Mouse (Mus musculus): ENCODE data around the gene Ahcyl2.
A peak's percentile ranks its signal among the peaks of the same experiment; 100 is the strongest.
"Not testable (repeated sequence)": the region's sequence is repeated elsewhere in the genome, so short reads cannot be mapped to it uniquely, and the experiment has no call there.

Ahcyl2 gene

GRCm38 (mm10) chr6:29767813-29768660, at the start of gene Ahcyl2:
Gene Ahcyl2 (plus strand): TSS chr6:29768011.
- DNase-seq (ENCODE audit: low spot score), result peak; percentile 98

GRCm38 (mm10) chr6:29718894-29719329, 48.9 kb upstream of the Ahcyl2 start:
- peak; percentile 7 for DNase-seq (ENCODE audit: low spot score)

- DNase-seq (ENCODE audit: low spot score), result no peak
Measured at GRCm38 (mm10) chr6:29721890-29722289, 45.9 kb upstream of the Ahcyl2 start.

GRCm38 (mm10) chr6:29726576-29727200, 41.1 kb upstream of the Ahcyl2 start:
- no peak for DNase-seq (ENCODE audit: low spot score)

- DNase-seq (ENCODE audit: low spot score), result no peak
Measured at GRCm38 (mm10) chr6:29728035-29728434, 39.8 kb upstream of the Ahcyl2 start.

- no peak for DNase-seq (ENCODE audit: low spot score)
Measured at GRCm38 (mm10) chr6:29729491-29729890, 38.3 kb upstream of the Ahcyl2 start.

- DNase-seq (ENCODE audit: low spot score), result peak; percentile 28
Measured at GRCm38 (mm10) chr6:29735336-29735688, 32.5 kb upstream of the Ahcyl2 start, which contains the start of gene Smo. Gene Smo (plus strand): TSS chr6:29735503.

- DNase-seq (ENCODE audit: low spot score), result peak; percentile 10
Measured at GRCm38 (mm10) chr6:29735689-29736451, 31.9 kb upstream of the Ahcyl2 start.

GRCm38 (mm10) chr6:29736610-29737458, 31.0 kb upstream of the Ahcyl2 start:
- no peak for DNase-seq (ENCODE audit: low spot score)

GRCm38 (mm10) chr6:29751466-29752152, 16.2 kb upstream of the Ahcyl2 start:
- no peak for DNase-seq (ENCODE audit: low spot score)

- no peak for DNase-seq (ENCODE audit: low spot score)
Measured at GRCm38 (mm10) chr6:29753336-29753735, 14.5 kb upstream of the Ahcyl2 start.

GRCm38 (mm10) chr6:29756001-29756400, 11.8 kb upstream of the Ahcyl2 start:
- no peak for DNase-seq (ENCODE audit: low spot score)

- no peak for DNase-seq (ENCODE audit: low spot score)
Measured at GRCm38 (mm10) chr6:29756476-29756875, 11.3 kb upstream of the Ahcyl2 start.

- DNase-seq (ENCODE audit: low spot score), result peak; percentile 57
Measured at GRCm38 (mm10) chr6:29758417-29758816, 9.4 kb upstream of the Ahcyl2 start.

- no peak for DNase-seq (ENCODE audit: low spot score)
Measured at GRCm38 (mm10) chr6:29759012-29759679, 8.7 kb upstream of the Ahcyl2 start.

- not testable (repeated sequence) for DNase-seq (ENCODE audit: low spot score)
Measured at GRCm38 (mm10) chr6:29760397-29760796, 7.4 kb upstream of the Ahcyl2 start.

- DNase-seq (ENCODE audit: low spot score), result no peak
Measured at GRCm38 (mm10) chr6:29761282-29761681, 6.5 kb upstream of the Ahcyl2 start.

GRCm38 (mm10) chr6:29762524-29762923, 5.3 kb upstream of the Ahcyl2 start:
- DNase-seq (ENCODE audit: low spot score), result no peak

- DNase-seq (ENCODE audit: low spot score), result no peak
Measured at GRCm38 (mm10) chr6:29766874-29767273, 937 bp upstream of the Ahcyl2 start.

GRCm38 (mm10) chr6:29768791-29769441, 1.1 kb downstream of the Ahcyl2 start:
- peak; percentile 48 for DNase-seq (ENCODE audit: low spot score)

Measured in T-cell, adult 2 months (primary cell).